Mouse (Mus musculus): Measurements from ENCODE around the gene Gm9046. TPM values are rescaled to one million over a fixed set of nuclear protein-coding genes. Genes with fewer than 3 reads are reported as not detected.
"Not testable (repeated sequence)": the region's sequence is repeated elsewhere in the genome, so short reads cannot be mapped to it uniquely, and the experiment has no call there.

The Gm9046 gene
- not detected in 2 replicates for polyA plus RNA-seq (2016; fragmentation: Nextera tagmentation; extraction: Ambion mirVana)

DNA sequence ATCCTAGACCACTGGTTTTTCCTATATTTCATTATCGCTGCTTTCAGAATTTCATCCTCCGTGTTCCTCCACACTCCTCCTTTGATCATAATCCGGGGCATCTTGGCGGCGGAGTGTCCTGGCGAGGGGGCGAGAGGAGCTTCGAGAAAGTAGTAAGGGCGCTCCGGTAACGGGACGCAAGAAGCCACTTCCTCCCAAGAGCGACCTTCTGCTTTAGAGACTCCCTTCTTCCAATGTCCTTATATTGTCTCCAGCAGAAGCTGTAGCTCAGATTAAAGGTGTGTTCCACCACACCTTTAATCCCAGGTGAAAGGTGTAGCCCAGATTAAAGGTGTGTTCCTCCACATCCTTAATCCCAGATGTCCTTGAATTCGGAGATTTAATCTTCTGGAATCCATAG lies at the start of gene Gm9046:
Gene Gm9046 (minus strand): TSS at position 101 of the 400 bp plus-strand sequence.
- not testable (repeated sequence) for H3K27me3 ChIP-seq; H3K36me3 ChIP-seq; H3K4me1 ChIP-seq; H3K9me3 ChIP-seq (replicated peaks); H3K27ac ChIP-seq; H3K4me2 ChIP-seq (replicated peaks); ATAC-seq (ENCODE audit: low FRiP score); H3K9ac ChIP-seq; H3K4me3 ChIP-seq
- WGBS, result no CpG with 5 or more reads among the region's 14 CpGs

DNA sequence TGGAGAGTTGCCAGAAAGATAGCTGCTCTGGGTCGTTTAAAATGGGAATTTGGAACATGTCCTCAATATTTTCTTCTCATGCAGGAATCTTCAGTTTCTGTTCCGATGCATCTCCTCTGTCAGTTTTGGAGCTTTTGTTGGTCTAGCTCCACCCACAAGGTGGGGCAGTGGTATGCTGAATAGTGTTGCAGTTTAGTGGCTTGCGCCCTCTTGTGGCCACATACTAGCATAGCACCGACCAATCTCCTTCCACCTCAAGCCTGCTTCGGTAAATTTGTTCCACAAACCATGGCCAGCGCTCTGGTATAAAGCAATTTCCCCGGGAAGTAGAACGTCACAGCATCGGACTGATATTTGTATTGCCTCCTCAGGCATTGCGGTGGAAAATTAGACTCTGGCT lies 27.4 kb upstream of the Gm9046 start:
- no peaks in the 10 kb centered on the region for H3K36me3 ChIP-seq
- peak overlapping the region; percentile 42 for H3K4me2 ChIP-seq (replicated peaks)
- WGBS, result 15% methylated on average over 10 of the region's 10 CpGs
- no peaks in the 10 kb centered on the region for H3K9me3 ChIP-seq (replicated peaks)
- no peaks in the 10 kb centered on the region for H3K4me1 ChIP-seq
- no peak overlapping the region for H3K4me3 ChIP-seq
- no peaks in the 10 kb centered on the region for H3K27me3 ChIP-seq
- H3K9ac ChIP-seq, result no peak overlapping the region
- ATAC-seq (ENCODE audit: low FRiP score), result peak; percentile 88
- H3K27ac ChIP-seq, result no peak overlapping the region

DNA sequence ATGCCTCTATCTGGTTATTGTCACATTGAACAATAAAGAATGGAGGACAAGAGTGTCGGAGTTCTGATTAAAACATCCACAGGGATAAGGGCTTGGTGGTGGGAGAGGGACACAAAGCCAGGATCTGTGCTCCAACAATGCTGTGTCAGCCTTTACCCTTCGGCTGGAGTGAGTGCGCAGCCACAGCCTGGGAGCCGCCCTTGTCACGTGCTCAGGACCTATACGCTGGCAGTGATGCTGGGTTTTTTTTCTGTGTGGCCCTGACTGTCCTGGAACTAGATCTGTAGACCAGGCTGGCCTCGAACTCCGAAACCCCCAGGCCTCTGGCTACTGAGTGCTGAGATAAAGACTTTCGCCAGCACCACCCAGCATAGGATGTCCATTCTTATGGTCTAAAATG lies 26.5 kb upstream of the Gm9046 start:
- Histone ChIP-seq H3K4me1 (no peaks in the 10 kb centered on the region), H3K27me3 (no peaks in the 10 kb centered on the region), H3K9ac (no peak overlapping the region), H3K27ac (no peak overlapping the region), H3K4me2 (replicated peaks) (no peak overlapping the region), H3K9me3 (replicated peaks) (no peaks in the 10 kb centered on the region), H3K36me3 (no peaks in the 10 kb centered on the region), H3K4me3 (no peak overlapping the region)
- ATAC-seq (ENCODE audit: low FRiP score), result no peak
- WGBS, result 88% methylated on average over 9 of the region's 9 CpGs

DNA sequence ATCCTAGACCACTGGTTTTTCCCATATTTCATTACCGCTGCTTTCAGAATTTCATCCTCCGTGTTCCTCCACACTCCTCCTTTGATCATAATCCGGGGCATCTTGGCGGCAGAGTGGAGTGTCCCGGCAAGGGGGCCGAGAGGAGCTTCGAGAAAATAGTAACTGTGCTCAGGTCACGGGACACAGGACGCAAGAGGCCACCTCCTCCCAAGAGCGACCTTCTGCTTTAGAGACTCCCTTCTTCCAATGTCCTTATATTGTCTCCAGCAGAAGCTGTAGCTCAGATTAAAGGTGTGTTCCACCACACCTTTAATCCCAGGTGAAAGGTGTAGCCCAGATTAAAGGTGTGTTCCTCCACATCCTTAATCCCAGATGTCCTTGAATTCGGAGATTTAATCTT lies 10.9 kb upstream of the Gm9046 start, which contains the start of gene Gm9049:
Gene Gm9049 (minus strand): TSS at position 101 of the 400 bp plus-strand sequence.
- not testable (repeated sequence) for H3K4me3 ChIP-seq; H3K9me3 ChIP-seq (replicated peaks); H3K27me3 ChIP-seq; H3K4me1 ChIP-seq; ATAC-seq (ENCODE audit: low FRiP score); H3K4me2 ChIP-seq (replicated peaks); H3K9ac ChIP-seq; H3K36me3 ChIP-seq; H3K27ac ChIP-seq
- 100% methylated on average over 1 of the region's 11 CpGs for WGBS

DNA sequence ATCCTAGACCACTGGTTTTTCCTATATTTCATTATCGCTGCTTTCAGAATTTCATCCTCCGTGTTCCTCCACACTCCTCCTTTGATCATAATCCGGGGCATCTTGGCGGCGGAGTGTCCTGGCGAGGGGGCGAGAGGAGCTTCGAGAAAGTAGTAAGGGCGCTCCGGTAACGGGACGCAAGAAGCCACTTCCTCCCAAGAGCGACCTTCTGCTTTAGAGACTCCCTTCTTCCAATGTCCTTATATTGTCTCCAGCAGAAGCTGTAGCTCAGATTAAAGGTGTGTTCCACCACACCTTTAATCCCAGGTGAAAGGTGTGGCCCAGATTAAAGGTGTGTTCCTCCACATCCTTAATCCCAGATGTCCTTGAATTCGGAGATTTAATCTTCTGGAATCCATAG lies 5.5 kb upstream of the Gm9046 start, which contains the start of gene Gm9048:
Gene Gm9048 (minus strand): TSS at position 101 of the 400 bp plus-strand sequence.
- H3K4me2 ChIP-seq (replicated peaks); H3K9ac ChIP-seq; ATAC-seq (ENCODE audit: low FRiP score); H3K9me3 ChIP-seq (replicated peaks); H3K4me3 ChIP-seq; H3K27ac ChIP-seq; H3K27me3 ChIP-seq; H3K36me3 ChIP-seq; H3K4me1 ChIP-seq: not testable (repeated sequence)
- whole genome bisulfite sequencing, result 92% methylated on average over 1 of the region's 14 CpGs

DNA sequence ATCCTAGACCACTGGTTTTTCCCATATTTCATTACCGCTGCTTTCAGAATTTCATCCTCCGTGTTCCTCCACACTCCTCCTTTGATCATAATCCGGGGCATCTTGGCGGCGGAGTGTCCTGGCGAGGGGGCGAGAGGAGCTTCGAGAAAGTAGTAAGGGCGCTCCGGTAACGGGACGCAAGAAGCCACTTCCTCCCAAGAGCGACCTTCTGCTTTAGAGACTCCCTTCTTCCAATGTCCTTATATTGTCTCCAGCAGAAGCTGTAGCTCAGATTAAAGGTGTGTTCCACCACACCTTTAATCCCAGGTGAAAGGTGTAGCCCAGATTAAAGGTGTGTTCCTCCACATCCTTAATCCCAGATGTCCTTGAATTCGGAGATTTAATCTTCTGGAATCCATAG lies 5.3 kb downstream of the Gm9046 start, which contains the start of gene Gm9045:
Gene Gm9045 (minus strand): TSS at position 101 of the 400 bp plus-strand sequence.
- not testable (repeated sequence) for H3K27ac ChIP-seq; H3K9ac ChIP-seq; H3K36me3 ChIP-seq; ATAC-seq (ENCODE audit: low FRiP score); H3K4me2 ChIP-seq (replicated peaks); H3K4me1 ChIP-seq; H3K4me3 ChIP-seq; H3K9me3 ChIP-seq (replicated peaks); H3K27me3 ChIP-seq
- no CpG with 5 or more reads among the region's 14 CpGs for WGBS

DNA sequence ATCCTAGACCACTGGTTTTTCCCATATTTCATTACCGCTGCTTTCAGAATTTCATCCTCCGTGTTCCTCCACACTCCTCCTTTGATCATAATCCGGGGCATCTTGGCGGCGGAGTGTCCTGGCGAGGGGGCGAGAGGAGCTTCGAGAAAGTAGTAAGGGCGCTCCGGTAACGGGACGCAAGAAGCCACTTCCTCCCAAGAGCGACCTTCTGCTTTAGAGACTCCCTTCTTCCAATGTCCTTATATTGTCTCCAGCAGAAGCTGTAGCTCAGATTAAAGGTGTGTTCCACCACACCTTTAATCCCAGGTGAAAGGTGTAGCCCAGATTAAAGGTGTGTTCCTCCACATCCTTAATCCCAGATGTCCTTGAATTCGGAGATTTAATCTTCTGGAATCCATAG lies 10.7 kb downstream of the Gm9046 start, which contains the start of gene Gm9044:
Gene Gm9044 (minus strand): TSS at position 101 of the 400 bp plus-strand sequence.
- H3K9ac ChIP-seq; H3K27me3 ChIP-seq; ATAC-seq (ENCODE audit: low FRiP score); H3K4me2 ChIP-seq (replicated peaks); H3K4me3 ChIP-seq; H3K27ac ChIP-seq; H3K36me3 ChIP-seq; H3K4me1 ChIP-seq; H3K9me3 ChIP-seq (replicated peaks): not testable (repeated sequence)
- WGBS, result no CpG with 5 or more reads among the region's 14 CpGs

DNA sequence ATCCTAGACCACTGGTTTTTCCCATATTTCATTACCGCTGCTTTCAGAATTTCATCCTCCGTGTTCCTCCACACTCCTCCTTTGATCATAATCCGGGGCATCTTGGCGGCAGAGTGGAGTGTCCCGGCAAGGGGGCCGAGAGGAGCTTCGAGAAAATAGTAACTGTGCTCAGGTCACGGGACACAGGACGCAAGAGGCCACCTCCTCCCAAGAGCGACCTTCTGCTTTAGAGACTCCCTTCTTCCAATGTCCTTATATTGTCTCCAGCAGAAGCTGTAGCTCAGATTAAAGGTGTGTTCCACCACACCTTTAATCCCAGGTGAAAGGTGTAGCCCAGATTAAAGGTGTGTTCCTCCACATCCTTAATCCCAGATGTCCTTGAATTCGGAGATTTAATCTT lies 16.2 kb downstream of the Gm9046 start, which contains the start of gene Gm9040:
Gene Gm9040 (minus strand): TSS at position 101 of the 400 bp plus-strand sequence.
- WGBS, result no CpG with 5 or more reads among the region's 11 CpGs
- H3K27ac ChIP-seq; ATAC-seq (ENCODE audit: low FRiP score); H3K9me3 ChIP-seq (replicated peaks); H3K4me1 ChIP-seq; H3K27me3 ChIP-seq; H3K9ac ChIP-seq; H3K36me3 ChIP-seq; H3K4me2 ChIP-seq (replicated peaks); H3K4me3 ChIP-seq: not testable (repeated sequence)

DNA sequence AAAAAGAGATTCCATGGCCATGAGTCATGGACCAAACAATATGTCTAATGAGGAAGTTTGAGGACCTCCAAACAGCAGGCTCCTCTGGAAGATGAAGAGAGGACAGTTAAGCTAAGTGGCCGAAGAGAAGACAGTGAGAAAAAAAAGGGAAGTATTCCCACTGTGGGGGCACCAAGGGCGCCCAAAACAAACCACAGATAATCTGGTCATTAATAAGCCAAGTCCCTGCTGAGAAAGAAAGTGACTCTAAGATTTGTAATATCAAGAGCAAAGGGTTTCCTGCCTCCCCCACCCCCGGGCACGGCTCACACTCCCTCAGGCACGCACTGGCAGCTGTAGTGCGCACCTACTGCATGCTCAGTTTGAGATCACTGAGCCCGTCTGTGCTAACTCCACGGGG lies 24.0 kb downstream of the Gm9046 start:
- ATAC-seq (ENCODE audit: low FRiP score), result no peak
- H3K27ac ChIP-seq, result no peak overlapping the region
- no peak overlapping the region for H3K4me3 ChIP-seq
- no peaks in the 10 kb centered on the region for H3K9me3 ChIP-seq (replicated peaks)
- H3K4me2 ChIP-seq (replicated peaks), result no peak overlapping the region
- H3K9ac ChIP-seq, result no peak overlapping the region
- H3K4me1 ChIP-seq, result no peaks in the 10 kb centered on the region
- WGBS, result 86% methylated on average over 8 of the region's 8 CpGs
- H3K36me3 ChIP-seq, result no peaks in the 10 kb centered on the region
- H3K27me3 ChIP-seq, result no peaks in the 10 kb centered on the region

DNA sequence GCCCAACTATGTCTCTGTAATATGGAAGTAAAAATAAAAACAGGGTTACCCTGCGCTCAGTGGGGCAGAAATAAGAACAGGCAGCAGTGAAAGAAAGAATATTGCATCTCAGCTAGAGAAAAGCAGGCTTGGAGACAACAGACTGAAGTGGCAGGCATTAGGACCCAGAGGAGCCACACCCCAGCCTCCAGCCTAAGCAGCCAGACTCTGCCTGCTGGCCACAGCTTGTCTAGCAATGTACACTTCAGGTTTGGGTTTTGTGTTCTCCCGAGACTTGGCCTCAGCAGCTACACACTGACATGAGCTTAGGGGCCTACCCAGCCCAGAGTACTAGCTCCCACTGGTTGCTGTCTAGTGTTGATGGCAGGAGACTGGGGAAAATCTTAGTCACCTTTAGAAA lies 40.9 kb downstream of the Gm9046 start:
- not testable (repeated sequence) for H3K4me1 ChIP-seq; H3K9me3 ChIP-seq (replicated peaks); H3K4me2 ChIP-seq (replicated peaks); H3K27ac ChIP-seq; H3K4me3 ChIP-seq; H3K36me3 ChIP-seq; ATAC-seq (ENCODE audit: low FRiP score); H3K9ac ChIP-seq; H3K27me3 ChIP-seq
- 53% methylated on average over 2 of the region's 2 CpGs for WGBS

DNA sequence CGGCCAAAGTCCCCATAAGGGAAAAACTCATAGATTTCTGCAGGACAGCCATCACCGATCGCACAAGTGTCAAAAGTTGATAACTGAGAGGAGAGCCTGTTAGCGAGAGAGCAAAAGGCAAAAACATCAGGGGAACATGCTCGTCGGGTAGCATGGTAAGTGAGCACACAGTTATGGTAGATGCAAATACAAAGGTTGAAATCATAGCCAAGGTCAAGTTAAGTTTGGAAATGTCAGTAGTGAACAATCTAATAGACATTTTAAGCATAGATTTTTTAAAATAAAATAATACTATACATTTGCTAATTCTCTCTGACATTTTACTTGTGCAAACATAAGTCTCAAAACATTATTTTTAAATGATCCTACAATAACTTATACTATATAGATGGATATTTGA lies 48.1 kb downstream of the Gm9046 start, which contains the start of gene Iltifb:
Gene Iltifb (minus strand): TSS at position 101 of the 400 bp plus-strand sequence.
- no peak within 1 kb of the TSS for H3K4me2 ChIP-seq (replicated peaks)
- no peaks in the 10 kb centered on the region for H3K9me3 ChIP-seq (replicated peaks)
- H3K4me1 ChIP-seq, result no peaks in the 10 kb centered on the region
- no peak for ATAC-seq (ENCODE audit: low FRiP score)
- no peaks in the 10 kb centered on the region for H3K36me3 ChIP-seq
- 90% methylated on average over 6 of the region's 6 CpGs for WGBS
- no peak within 1 kb of the TSS for H3K27ac ChIP-seq
- H3K27me3 ChIP-seq, result no peaks in the 10 kb centered on the region
- H3K9ac ChIP-seq, result no peak within 1 kb of the TSS
- H3K4me3 ChIP-seq, result no peak within 1 kb of the TSS
